Mouse (Mus musculus) adipocyte (in vitro differentiated cells): ENCODE measurements around the gene Terb1.

Experiments
- DNase-seq: peaks from one replicate; pipeline ENCODE4 v3.0.0-alpha.2; 2016; ENCODE audit warnings: low spot score

The Terb1 gene

GRCm38 (mm10) chr8:104448796-104449195 is 60.9 kb downstream of the Terb1 start:
- peak; percentile 16 for DNase-seq

- DNase-seq = no peak
Measured at GRCm38 (mm10) chr8:104446016-104446415, 63.7 kb downstream of the Terb1 start.

GRCm38 (mm10) chr8:104445248-104445647 is 64.5 kb downstream of the Terb1 start:
- DNase-seq = no peak

- no peak for DNase-seq
Measured at GRCm38 (mm10) chr8:104443125-104443679, 66.5 kb downstream of the Terb1 start.

GRCm38 (mm10) chr8:104442299-104443124 is 67.2 kb downstream of the Terb1 start, which contains the start of gene Dync1li2:
Gene Dync1li2 (minus strand): TSS chr8:104443047.
- peak; percentile 90 for DNase-seq

- DNase-seq = no peak
Measured at GRCm38 (mm10) chr8:104441613-104442012, 68.1 kb downstream of the Terb1 start.

GRCm38 (mm10) chr8:104439461-104439860 is 70.2 kb downstream of the Terb1 start:
- no peak for DNase-seq

- DNase-seq = no peak
Measured at GRCm38 (mm10) chr8:104437494-104438135, 72.1 kb downstream of the Terb1 start.

- DNase-seq = no peak
Measured at GRCm38 (mm10) chr8:104436591-104436990, 73.1 kb downstream of the Terb1 start.

GRCm38 (mm10) chr8:104436038-104436437 is 73.7 kb downstream of the Terb1 start:
- peak; percentile 98 for DNase-seq

GRCm38 (mm10) chr8:104434826-104435354 is 74.8 kb downstream of the Terb1 start:
- no peak for DNase-seq

GRCm38 (mm10) chr8:104434275-104434674 is 75.4 kb downstream of the Terb1 start:
- DNase-seq = peak; percentile 34

GRCm38 (mm10) chr8:104433191-104433842 is 76.4 kb downstream of the Terb1 start:
- no peak for DNase-seq

GRCm38 (mm10) chr8:104432656-104433055 is 77.1 kb downstream of the Terb1 start:
- no peak for DNase-seq

GRCm38 (mm10) chr8:104430230-104430629 is 79.5 kb downstream of the Terb1 start:
- DNase-seq = no peak

GRCm38 (mm10) chr8:104427703-104428102 is 82.0 kb downstream of the Terb1 start:
- no peak for DNase-seq

GRCm38 (mm10) chr8:104422313-104422712 is 87.4 kb downstream of the Terb1 start:
- DNase-seq = no peak

- DNase-seq = no peak
Measured at GRCm38 (mm10) chr8:104416022-104416421, 93.7 kb downstream of the Terb1 start.

GRCm38 (mm10) chr8:104414204-104414603 is 95.5 kb downstream of the Terb1 start:
- DNase-seq = no peak

GRCm38 (mm10) chr8:104413770-104414169 is 95.9 kb downstream of the Terb1 start:
- DNase-seq = no peak

GRCm38 (mm10) chr8:104412805-104413532 is 96.7 kb downstream of the Terb1 start:
- no peak for DNase-seq
